16 mouse cellular contexts compared by ENCODE assay signal in the genomic region with DNA sequence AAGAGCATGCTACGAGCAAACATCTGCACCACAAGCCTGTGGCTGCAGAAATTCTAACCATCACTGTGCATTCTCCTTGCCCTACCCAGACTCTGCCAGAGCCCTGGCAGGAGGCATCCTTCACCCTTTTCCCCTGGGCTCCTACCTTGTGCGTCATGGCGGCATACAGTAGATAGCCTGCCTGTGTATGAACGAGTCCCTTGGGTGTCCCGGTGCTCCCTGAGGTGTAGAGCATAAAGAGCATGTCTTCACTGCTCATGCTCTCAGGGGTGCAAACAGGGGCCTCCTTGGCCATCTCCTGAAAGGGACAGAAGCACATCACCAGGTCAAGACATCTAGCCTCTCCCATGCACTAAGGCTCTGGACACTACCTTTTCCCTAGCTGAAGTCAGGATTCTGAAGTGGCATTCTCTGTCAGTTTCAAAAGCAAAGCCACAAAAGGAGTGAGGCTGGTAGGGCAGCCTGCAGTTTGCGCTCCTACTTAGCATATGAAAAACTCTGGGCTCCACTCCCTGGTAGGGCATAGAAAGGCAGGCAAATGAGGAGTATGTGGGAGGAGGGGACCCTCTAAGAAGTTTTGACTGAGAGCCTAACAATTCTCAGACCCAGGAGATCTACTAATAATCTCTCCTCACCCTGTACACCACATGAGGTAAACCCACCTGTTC. TPM values are rescaled to one million over a fixed set of nuclear protein-coding genes. Genes with fewer than 3 reads are reported as not detected.
DNase-seq lines count a peak whose midpoint lies in the region; ATAC-seq and TF ChIP-seq lines count a peak whose summit lies in the region.
"Had no signal": no experiment of that assay in that cellular context is flagged by ENCODE, and none has a peak within 500 bp of the region (broad histone marks: within the 10 kb centered on the region; RNA-seq: fewer than 3 reads in every experiment).

No protein-coding gene starts in this region.

- TF ChIP-seq POLR2A in brain, embryonic 14.5 days (IDR thresholded peaks at IDR 0.05; ENCODE audit: borderline replicate concordance, extremely low read depth, insufficient read depth, insufficient read length, poor library complexity, severe bottlenecking): no peak

- H3K4me2 ChIP-seq in midbrain, embryonic 13.5 days (replicated peaks): 0 out of 2 replicates have a peak overlapping the region, but pooled peaks have one; percentile 7
- H3K4me2 ChIP-seq: embryonic facial prominence, embryonic 12.5 days; heart, embryonic 13.5 days; limb, embryonic 13.5 days had no signal

- H3K4me1 ChIP-seq in hindbrain, embryonic 10.5 days (replicated peaks): peaks cover 22% of the 10 kb centered on the region
- peaks cover 23% of the 10 kb centered on the region for H3K4me1 ChIP-seq in midbrain, embryonic 13.5 days (replicated peaks)
- H3K4me1 ChIP-seq: embryonic facial prominence, embryonic 12.5 days; heart, embryonic 13.5 days; limb, embryonic 13.5 days had no signal

- no peak for TF ChIP-seq CTCF in brain, embryonic 14.5 days (IDR thresholded peaks at IDR 0.05; ENCODE audit: borderline replicate concordance, extremely low read depth, insufficient read depth, insufficient read length)

- WGBS in hindbrain, embryonic 10.5 days: 48% methylated on average over 6 of the region's 6 CpGs
- WGBS in midbrain, embryonic 13.5 days: 36% methylated on average over 6 of the region's 6 CpGs

- no peak overlapping the region; the same call in 1 of the 2 replicates for H3K9ac ChIP-seq in midbrain, embryonic 13.5 days (replicated peaks)
- H3K9ac ChIP-seq: embryonic facial prominence, embryonic 12.5 days; heart, embryonic 13.5 days; limb, embryonic 13.5 days had no signal

- intact Hi-C loops in left cerebral cortex, postnatal 4 days (cut with DNase I): no loop called here

- H3K36me3 ChIP-seq in hindbrain, embryonic 10.5 days: peaks cover 21% of the 10 kb centered on the region; the same call in 1 of the 2 replicates
- H3K36me3 ChIP-seq in midbrain, embryonic 13.5 days: peaks cover 41% of the 10 kb centered on the region
- H3K36me3 ChIP-seq: embryonic facial prominence, embryonic 12.5 days; heart, embryonic 13.5 days; limb, embryonic 13.5 days had no signal

- peak; percentile 84 for ATAC-seq in midbrain, embryonic 13.5 days
- ATAC-seq: intestine, postnatal 0 days had no signal

- H3K27me3 ChIP-seq in hindbrain, embryonic 10.5 days (ENCODE audit: insufficient read depth, poor library complexity, severe bottlenecking): no peaks in the 10 kb centered on the region
- no peaks in the 10 kb centered on the region for H3K27me3 ChIP-seq in midbrain, embryonic 13.5 days
- H3K27me3 ChIP-seq: embryonic facial prominence, embryonic 12.5 days; heart, embryonic 13.5 days; limb, embryonic 13.5 days had no signal

- H3K9me3 ChIP-seq in hindbrain, embryonic 10.5 days: no peaks in the 10 kb centered on the region
- H3K9me3 ChIP-seq in midbrain, embryonic 13.5 days: 0 out of 2 replicates have a peak, but pooled peaks cover 5% of the 10 kb centered on the region
- H3K9me3 ChIP-seq: embryonic facial prominence, embryonic 12.5 days; G1E; heart, embryonic 13.5 days had no signal

- peak overlapping the region; percentile 85 for H3K27ac ChIP-seq in hindbrain, embryonic 10.5 days
- peak overlapping the region; percentile 63 for H3K27ac ChIP-seq in midbrain, embryonic 13.5 days
- H3K27ac ChIP-seq: embryonic facial prominence, embryonic 12.5 days; heart, embryonic 13.5 days; limb, embryonic 13.5 days had no signal

- H3K4me3 ChIP-seq in hindbrain, embryonic 10.5 days: peak overlapping the region; percentile 3
- H3K4me3 ChIP-seq in midbrain, embryonic 13.5 days (replicated peaks): no peak overlapping the region
- H3K4me3 ChIP-seq: embryonic facial prominence, embryonic 12.5 days; heart, embryonic 13.5 days; limb, embryonic 13.5 days; myocyte had no signal

- peak; percentile 80 for DNase-seq in ES-CJ7 (ENCODE audit: low read depth, low spot score)
- peak; percentile 78 for DNase-seq in brain, embryonic 14.5 days (ENCODE audit: low read depth)
- DNase-seq in hindbrain, embryonic 10.5 days (ENCODE audit: low spot score): peak; percentile 29
- DNase-seq in kidney, adult 8-10 months: no peak
- no peak for DNase-seq in heart, adult 8-10 months (ENCODE audit: low spot score)
- no peak for DNase-seq in left cerebral cortex, postnatal 4 days
- DNase-seq: layer of hippocampus, adult 9-11 months; right cerebral cortex, adult 18-20 months; thymus, postnatal 4 days had no signal

RNA-seq across cellular contexts. Expression of gene Apmap, which starts 29.5 kb away (rescaled TPM):
- polyA plus RNA-seq in brain, embryonic 14.5 days (2012; rRNA removed): 44.0 and 48.2 TPM in 2 replicates
- 32.2 and 39.1 TPM in 2 replicates for polyA plus RNA-seq in hindbrain, embryonic 10.5 days (2016; fragmentation: Nextera tagmentation; extraction: Ambion mirVana)
- 39.9 and 43.0 TPM in 2 replicates for polyA plus RNA-seq in midbrain, embryonic 13.5 days (2015; fragmentation: Nextera tagmentation; extraction: Ambion mirVana)
- total RNA-seq in heart, adult 8-10 months (2022): 10 to 100 TPM; 46.6 to 68.1 (median 52.7) TPM
- total RNA-seq in left cerebral cortex, postnatal 4 days (2021): 10 to 100 TPM; 29.1 to 37.9 TPM

RNA-seq across cellular contexts. Expression of gene Acss1, which starts 30.5 kb away (rescaled TPM):
- 22.8 and 28.0 TPM in 2 replicates for polyA plus RNA-seq in brain, embryonic 14.5 days (2012; rRNA removed)
- polyA plus RNA-seq in hindbrain, embryonic 10.5 days (2016; fragmentation: Nextera tagmentation; extraction: Ambion mirVana): 16.2 and 34.1 TPM in 2 replicates
- 20.1 and 22.7 TPM in 2 replicates for polyA plus RNA-seq in midbrain, embryonic 13.5 days (2015; fragmentation: Nextera tagmentation; extraction: Ambion mirVana)
- total RNA-seq in heart, adult 8-10 months (2022): 100 to 1,000 TPM; 259 to 343 (median 275) TPM
- total RNA-seq in left cerebral cortex, postnatal 4 days (2021): 10 to 100 TPM; 15.5 to 16.6 TPM
- polyA plus RNA-seq: myocyte had no signal

RNA-seq across cellular contexts. Expression of gene Vsx1, which starts 51.3 kb away (rescaled TPM):
- polyA plus RNA-seq in brain, embryonic 14.5 days (2012; rRNA removed): 0.03 and 0.08 TPM in 2 replicates
- polyA plus RNA-seq in hindbrain, embryonic 10.5 days (2016; fragmentation: Nextera tagmentation; extraction: Ambion mirVana): 1.0 TPM in 2 replicates
- polyA plus RNA-seq in midbrain, embryonic 13.5 days (2015; fragmentation: Nextera tagmentation; extraction: Ambion mirVana): 0.05 and 0.23 TPM in 2 replicates
- under 1 TPM; 0.09 to 0.13 (median 0.12) TPM for total RNA-seq in heart, adult 8-10 months (2022)
- total RNA-seq in left cerebral cortex, postnatal 4 days (2021): under 1 TPM; 0.10 to 0.12 TPM
- polyA plus RNA-seq: embryonic facial prominence, embryonic 12.5 days; G1E; heart, embryonic 13.5 days; intestine, postnatal 0 days; myocyte had no signal

Comparison
In these comparisons a context has a peak if more than half of its experiments do, and no peak if none do; other contexts are left out.
1. DNase-seq: peak in ES-CJ7 (single experiment), brain, embryonic 14.5 days (single experiment) and hindbrain, embryonic 10.5 days (single experiment); none in kidney, adult 8-10 months (0 of 2), heart, adult 8-10 months (single experiment) and left cerebral cortex, postnatal 4 days (single experiment).